ENCODE assay signal across 10 mouse cellular contexts in the genomic region with DNA sequence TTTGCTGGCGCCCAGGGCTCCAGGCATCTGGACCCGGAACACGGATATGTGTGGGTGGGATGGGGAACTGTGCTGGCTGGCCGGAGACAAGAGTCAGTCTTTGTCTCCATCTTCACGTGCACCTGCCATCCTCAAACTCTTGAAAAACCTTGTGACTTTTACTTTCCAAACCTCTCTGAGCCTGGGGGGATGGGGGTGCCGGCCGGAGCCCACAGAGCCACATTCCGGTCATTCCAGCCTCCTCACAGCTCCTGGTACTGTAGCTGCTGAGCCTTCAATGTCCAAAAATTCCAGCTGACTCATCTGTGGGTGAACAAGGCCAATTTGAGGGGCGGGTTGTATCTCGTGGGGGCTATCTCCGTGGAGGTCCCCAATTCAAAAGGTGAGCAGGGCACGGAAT. TPM values are rescaled to one million over a fixed set of nuclear protein-coding genes. Genes with fewer than 3 reads are reported as not detected.
DNase-seq lines count a peak whose midpoint lies in the region; ATAC-seq and TF ChIP-seq lines count a peak whose summit lies in the region.
"Had no signal": no experiment of that assay in that cellular context is flagged by ENCODE, and none has a peak within 500 bp of the region (broad histone marks: within the 10 kb centered on the region; RNA-seq: fewer than 3 reads in every experiment).

No protein-coding gene starts in this region.

- 43% methylated on average over 12 of the region's 12 CpGs for WGBS in kidney, embryonic 14.5 days
- 16% methylated on average over 12 of the region's 12 CpGs for WGBS in heart, embryonic 13.5 days
- 53% methylated on average over 12 of the region's 12 CpGs for WGBS in hindbrain, postnatal 0 days

- no peak overlapping the region for H3K27ac ChIP-seq in kidney, embryonic 14.5 days (ENCODE audit: low read depth, low read length)
- H3K27ac ChIP-seq in heart, embryonic 13.5 days (replicated peaks): peak overlapping the region; percentile 86
- no peak overlapping the region for H3K27ac ChIP-seq in hindbrain, postnatal 0 days

- no peak for TF ChIP-seq CTCF in hindbrain, postnatal 0 days (IDR thresholded peaks at IDR 0.05; ENCODE audit: low read depth)

- H3K9ac ChIP-seq in kidney, embryonic 14.5 days (ENCODE audit: low read depth, low read length): no peak overlapping the region
- peak overlapping the region; percentile 40 for H3K9ac ChIP-seq in heart, embryonic 13.5 days
- H3K9ac ChIP-seq in hindbrain, postnatal 0 days (replicated peaks; ENCODE audit: low read length): no peak overlapping the region

- no peaks in the 10 kb centered on the region for H3K36me3 ChIP-seq in kidney, embryonic 14.5 days (ENCODE audit: control insufficient read depth, insufficient read depth, low read length)
- no peaks in the 10 kb centered on the region for H3K36me3 ChIP-seq in heart, embryonic 13.5 days
- H3K36me3 ChIP-seq in hindbrain, postnatal 0 days (ENCODE audit: insufficient read depth, low read length): no peaks in the 10 kb centered on the region

- no peak for ATAC-seq in kidney, embryonic 14.5 days (ENCODE audit: low FRiP score, low TSS enrichment)
- ATAC-seq in heart, embryonic 13.5 days (ENCODE audit: extremely low read depth, insufficient number of reproducible peaks, low FRiP score, low TSS enrichment): no peak
- ATAC-seq in hindbrain, postnatal 0 days: no peak
- ATAC-seq: intestine, postnatal 0 days had no signal

- peaks cover 13% of the 10 kb centered on the region for H3K4me1 ChIP-seq in kidney, embryonic 14.5 days (ENCODE audit: control insufficient read depth, insufficient read depth, low read length)
- peaks cover 86% of the 10 kb centered on the region for H3K4me1 ChIP-seq in heart, embryonic 13.5 days
- H3K4me1 ChIP-seq in hindbrain, postnatal 0 days (ENCODE audit: insufficient read depth, low read length): peaks cover 10% of the 10 kb centered on the region

- H3K9me3 ChIP-seq in kidney, embryonic 14.5 days (ENCODE audit: control insufficient read depth, low read length): no peaks in the 10 kb centered on the region
- no peaks in the 10 kb centered on the region for H3K9me3 ChIP-seq in heart, embryonic 13.5 days
- H3K9me3 ChIP-seq in hindbrain, postnatal 0 days (ENCODE audit: low read length): no peaks in the 10 kb centered on the region

- peak; percentile 36 for DNase-seq in kidney, adult 11 months
- DNase-seq in Muller cell, postnatal 12 days (ENCODE audit: inconsistent ontology term): peak; percentile 98
- peak; percentile 56 to 71 for DNase-seq in kidney, postnatal 4 days
- DNase-seq in cerebellum, postnatal 4 days (ENCODE audit: low spot score in 2 of 2): no peak
- DNase-seq in frontal cortex, adult 2 months (ENCODE audit: extremely low spot score in 1 of 2, low spot score in 1 of 2): no peak
- DNase-seq in hindbrain, postnatal 0 days (ENCODE audit: low spot score): no peak

- H3K4me3 ChIP-seq in kidney, embryonic 14.5 days (ENCODE audit: low read length): no peak overlapping the region
- 0 out of 2 replicates have a peak overlapping the region, but pooled peaks have one; percentile 3 for H3K4me3 ChIP-seq in heart, embryonic 13.5 days
- H3K4me3 ChIP-seq in hindbrain, postnatal 0 days (ENCODE audit: low read length): no peak overlapping the region

- no peaks in the 10 kb centered on the region for H3K27me3 ChIP-seq in kidney, embryonic 14.5 days (ENCODE audit: control insufficient read depth, insufficient read depth, low read length)
- H3K27me3 ChIP-seq in heart, embryonic 13.5 days (replicated peaks): peaks cover under 1% of the 10 kb centered on the region; the same call in 1 of the 2 replicates
- no peaks in the 10 kb centered on the region for H3K27me3 ChIP-seq in hindbrain, postnatal 0 days (ENCODE audit: insufficient read depth, low read length)

- no peak overlapping the region for H3K4me2 ChIP-seq in kidney, embryonic 14.5 days (replicated peaks; ENCODE audit: low read depth, low read length)
- H3K4me2 ChIP-seq in heart, embryonic 13.5 days: peak overlapping the region; percentile 35
- H3K4me2 ChIP-seq in hindbrain, postnatal 0 days (ENCODE audit: low read depth, low read length): no peak overlapping the region

RNA-seq across cellular contexts. Expression of gene Lif, which starts 41.8 kb away (rescaled TPM):
- polyA plus RNA-seq in kidney, embryonic 14.5 days (2014; fragmentation: Nextera tagmentation; extraction: Ambion mirVana): not detected in 2 replicates
- 0.10 and 0.56 TPM in 2 replicates for polyA plus RNA-seq in heart, embryonic 13.5 days (2015; fragmentation: Nextera tagmentation; extraction: Ambion mirVana)
- 0.36 TPM in 2 replicates for polyA plus RNA-seq in frontal cortex, adult 2 months (2012; rRNA removed)
- total RNA-seq in hindbrain, postnatal 0 days (2014; rRNA removed): 0.21 and 0.22 TPM in 2 replicates
- polyA plus RNA-seq in hindbrain, postnatal 0 days (2015; fragmentation: Nextera tagmentation; extraction: Ambion mirVana): 0.08 and 0.10 TPM in 2 replicates
- polyA plus RNA-seq: neural tube, embryonic 14.5 days had no signal

Comparison
In these comparisons a context has a peak if more than half of its experiments do, and no peak if none do; other contexts are left out.
1. DNase-seq: peak in kidney, adult 11 months (single experiment), Muller cell, postnatal 12 days (single experiment) and kidney, postnatal 4 days (2 of 2); none in cerebellum, postnatal 4 days (0 of 2), frontal cortex, adult 2 months (0 of 2) and hindbrain, postnatal 0 days (single experiment).